In genomic region chr11:106695917-106696316, GRCm38 (mm10) we compare ENCODE assay signal across 22 mouse cellular contexts. TPM values are rescaled to one million over a fixed set of nuclear protein-coding genes. Genes with fewer than 3 reads are reported as not detected.
A peak's percentile ranks its signal among the peaks of the same experiment; 100 is the strongest.
DNase-seq lines count a peak whose midpoint lies in the region; ATAC-seq and TF ChIP-seq lines count a peak whose summit lies in the region.
"Had no signal": no experiment of that assay in that cellular context is flagged by ENCODE, and none has a peak within 500 bp of the region (broad histone marks: within the 10 kb centered on the region; RNA-seq: fewer than 3 reads in every experiment).

No protein-coding gene starts in this region.

- H3K4me2 ChIP-seq in hindbrain, embryonic 11.5 days (replicated peaks; ENCODE audit: low read depth, low read length): no peak overlapping the region
- H3K4me2 ChIP-seq: heart, embryonic 11.5 days; hindbrain, embryonic 13.5 days; intestine, embryonic 15.5 days had no signal

- H3K4me1 ChIP-seq in MEL (ENCODE audit: control insufficient read depth in 1 of 2, insufficient read depth in 2 of 2, low read length in 2 of 2): peaks cover 0 to 10% of the 10 kb centered on the region in 2 experiments; a peak in 2 of 4 replicates
- H3K4me1 ChIP-seq in hindbrain, embryonic 11.5 days (replicated peaks; ENCODE audit: control insufficient read depth, insufficient read depth, low read length): no peaks in the 10 kb centered on the region
- H3K4me1 ChIP-seq: hindbrain, embryonic 13.5 days; intestine, embryonic 15.5 days had no signal

- DNase-seq in MEL (ENCODE audit: low read depth, low spot score): peak; percentile 64
- peak; percentile 61 for DNase-seq in ZHBTc4 (ENCODE audit: low read depth, low spot score)
- no peak for DNase-seq in adrenal gland, postnatal 36 days
- no peak for DNase-seq in hindbrain, embryonic 11.5 days (ENCODE audit: low spot score)
- DNase-seq in spleen, postnatal 36 days (ENCODE audit: low spot score in 2 of 2): no peak
- DNase-seq: adrenal gland, adult 8-10 months; cerebellum, adult 18-20 months; cerebellum, adult 9-10 months; cerebellum, postnatal 14 days; forebrain, postnatal 0 days; gastrocnemius, adult 2 months; gastrocnemius, postnatal 14 days; heart, adult 11 months had no signal

- H3K9me3 ChIP-seq in MEL (replicated peaks; ENCODE audit: insufficient read depth, low read length): no peaks in the 10 kb centered on the region
- H3K9me3 ChIP-seq in hindbrain, embryonic 11.5 days (ENCODE audit: control insufficient read depth, low read length): no peaks in the 10 kb centered on the region
- H3K9me3 ChIP-seq: hindbrain, embryonic 13.5 days; intestine, embryonic 15.5 days had no signal

- no peaks in the 10 kb centered on the region for H3K27me3 ChIP-seq in MEL (ENCODE audit: control insufficient read depth in 1 of 2, insufficient read depth in 2 of 2, low read length in 2 of 2)
- H3K27me3 ChIP-seq in hindbrain, embryonic 11.5 days (ENCODE audit: control insufficient read depth, insufficient read depth, low read length): no peaks in the 10 kb centered on the region
- H3K27me3 ChIP-seq: hindbrain, embryonic 13.5 days; intestine, embryonic 15.5 days; Patski had no signal

- H3K79me2 ChIP-seq in MEL (ENCODE audit: control insufficient read depth, insufficient read depth, low read length, poor library complexity): no peaks in the 10 kb centered on the region

- peak overlapping the region in 1 of 2 experiments; percentile 26; a peak in 2 of 4 replicates for H3K4me3 ChIP-seq in MEL (ENCODE audit: control insufficient read depth in 1 of 2, insufficient read depth in 1 of 2, low read depth in 2 of 2, low read length in 2 of 2)
- H3K4me3 ChIP-seq in hindbrain, embryonic 11.5 days (ENCODE audit: low read depth, low read length): no peak overlapping the region
- H3K4me3 ChIP-seq: gastrocnemius, adult 2 months; hindbrain, embryonic 13.5 days; intestine, embryonic 15.5 days had no signal

- whole genome bisulfite sequencing in hindbrain, embryonic 11.5 days: 96% methylated on average over 3 of the region's 3 CpGs

- TF ChIP-seq RAD21 in MEL (IDR thresholded peaks at IDR 0.05; ENCODE audit: low read depth, low read length): no peak

- no peak for TF ChIP-seq POLR2A in MEL (IDR thresholded peaks at IDR 0.05; ENCODE audit: control insufficient read depth in 1 of 2, insufficient read depth in 1 of 2, low read depth in 1 of 2, low read length in 2 of 2, poor library complexity in 1 of 2)

- no peak overlapping the region for H3K27ac ChIP-seq in MEL (ENCODE audit: control insufficient read depth, low read depth, low read length)
- no peak overlapping the region for H3K27ac ChIP-seq in hindbrain, embryonic 11.5 days (ENCODE audit: low read depth, low read length)
- H3K27ac ChIP-seq: gastrocnemius, adult 2 months; hindbrain, embryonic 13.5 days; intestine, embryonic 15.5 days had no signal

- no peaks in the 10 kb centered on the region for H3K36me3 ChIP-seq in MEL (ENCODE audit: control insufficient read depth in 1 of 2, insufficient read depth in 2 of 2, low read length in 2 of 2)
- H3K36me3 ChIP-seq in hindbrain, embryonic 11.5 days (ENCODE audit: control insufficient read depth, insufficient read depth, low read length): no peaks in the 10 kb centered on the region
- H3K36me3 ChIP-seq: hindbrain, embryonic 13.5 days; intestine, embryonic 15.5 days had no signal

- no peak for TF ChIP-seq EP300 in MEL (IDR thresholded peaks at IDR 0.05; ENCODE audit: low read depth in 1 of 2, low read length in 2 of 2)

- 0 out of 2 replicates have a peak overlapping the region, but pooled peaks have one; percentile 15 for H3K9ac ChIP-seq in MEL (ENCODE audit: control insufficient read depth, low read depth, low read length, poor library complexity, severe bottlenecking)
- no peak overlapping the region for H3K9ac ChIP-seq in hindbrain, embryonic 11.5 days (ENCODE audit: low read depth, low read length)
- H3K9ac ChIP-seq: forebrain, postnatal 0 days; hindbrain, embryonic 13.5 days; intestine, embryonic 15.5 days had no signal

- TF ChIP-seq CTCF in MEL (IDR thresholded peaks at IDR 0.05 in 2 of 3, conservative IDR thresholded peaks at IDR 0.05 in 1 of 3; ENCODE audit: control insufficient read depth in 1 of 3, insufficient read depth in 1 of 3, low read depth in 2 of 3, low read length in 3 of 3, poor library complexity in 1 of 3, severe bottlenecking in 1 of 3): no peak

- peak; percentile 63 for ATAC-seq in megakaryocyte progenitor cell, adult 5-6 weeks (replicated peaks; ENCODE audit: poor library complexity)
- no peak for ATAC-seq in hindbrain, embryonic 11.5 days (ENCODE audit: low FRiP score)
- ATAC-seq: activated CD4-positive, CD25-positive, alpha-beta regulatory T cell, adult 4 months; CD4-positive, CD25-positive, alpha-beta regulatory T cell, adult 4 months; forebrain, embryonic 14.5 days; forebrain, postnatal 0 days; hindbrain, embryonic 16.5 days; intestine, embryonic 15.5 days; Patski had no signal

TF ChIP-seq in MEL, 35 proteins besides CTCF, POLR2A, EP300 and RAD21:
- TF ChIP-seq MXI1 (IDR thresholded peaks at IDR 0.05; ENCODE audit: low read depth, low read length) (peak; percentile 58), RCOR1 (IDR thresholded peaks at IDR 0.05; ENCODE audit: low read depth, low read length) (no peak)

RNA-seq across cellular contexts. Expression of gene Pecam1, which starts 54.5 kb away (rescaled TPM):
- 0.12 and 0.20 TPM in 2 replicates for total RNA-seq in MEL (2012; rRNA removed)
- polyA plus RNA-seq in MEL (2012; ENCODE audit: insufficient read depth in 1 of 2, insufficient read length in 2 of 2, low read depth in 1 of 2, low replicate concordance in 2 of 2, missing spikeins in 1 of 2): under 1 TPM in 1 of 2 experiments, not detected in 1; 0.14 TPM
- 55.0 and 57.0 TPM in 2 replicates for total RNA-seq in megakaryocyte progenitor cell, adult 5-6 weeks (2015)
- total RNA-seq in megakaryocyte progenitor cell, adult 5-6 weeks (2017): 38.6 and 43.8 TPM in 2 replicates
- 10 to 100 TPM; 71.1 to 90.8 TPM for total RNA-seq in adrenal gland, postnatal 36 days (2021)
- 19.0 and 20.3 TPM in 2 replicates for polyA plus RNA-seq in hindbrain, embryonic 11.5 days (2014; fragmentation: Nextera tagmentation; extraction: Ambion mirVana)

RNA-seq across cellular contexts. Expression of gene Milr1, which starts 55.1 kb away (rescaled TPM):
- total RNA-seq in MEL (2012; rRNA removed): not detected in 2 replicates
- under 1 TPM in 1 of 2 experiments, not detected in 1; 0.26 TPM for polyA plus RNA-seq in MEL (2012; ENCODE audit: insufficient read depth in 1 of 2, insufficient read length in 2 of 2, low read depth in 1 of 2, low replicate concordance in 2 of 2, missing spikeins in 1 of 2)
- 63.1 and 96.7 TPM in 2 replicates for total RNA-seq in megakaryocyte progenitor cell, adult 5-6 weeks (2015)
- total RNA-seq in megakaryocyte progenitor cell, adult 5-6 weeks (2017): 82.0 and 96.2 TPM in 2 replicates
- 1 to 10 TPM; 1.7 to 2.1 TPM for total RNA-seq in adrenal gland, postnatal 36 days (2021)
- polyA plus RNA-seq in hindbrain, embryonic 11.5 days (2014; fragmentation: Nextera tagmentation; extraction: Ambion mirVana): 1.1 and 2.0 TPM in 2 replicates
- total RNA-seq: forebrain, postnatal 0 days; gastrocnemius, adult 2 months had no signal

Comparison
In these comparisons a context has a peak if more than half of its experiments do, and no peak if none do; other contexts are left out.
1. DNase-seq: peak in MEL (single experiment) and ZHBTc4 (single experiment); none in adrenal gland, postnatal 36 days (0 of 2), hindbrain, embryonic 11.5 days (single experiment) and spleen, postnatal 36 days (0 of 2).
2. RNA of gene Pecam1, which starts 54.5 kb away (total RNA-seq): 71.1 to 90.8 TPM in adrenal gland, postnatal 36 days and 38.6 to 57.0 TPM in megakaryocyte progenitor cell, adult 5-6 weeks; 0.12 to 0.20 TPM in MEL; every median in the first group is over 10 times any median in the second.
3. RNA of gene Milr1, which starts 55.1 kb away (total RNA-seq): 63.1 to 96.7 TPM in megakaryocyte progenitor cell, adult 5-6 weeks; 1.7 to 2.1 TPM in adrenal gland, postnatal 36 days and not detected in MEL; every median in the first group is over 10 times any median in the second.